In the genomic region with DNA sequence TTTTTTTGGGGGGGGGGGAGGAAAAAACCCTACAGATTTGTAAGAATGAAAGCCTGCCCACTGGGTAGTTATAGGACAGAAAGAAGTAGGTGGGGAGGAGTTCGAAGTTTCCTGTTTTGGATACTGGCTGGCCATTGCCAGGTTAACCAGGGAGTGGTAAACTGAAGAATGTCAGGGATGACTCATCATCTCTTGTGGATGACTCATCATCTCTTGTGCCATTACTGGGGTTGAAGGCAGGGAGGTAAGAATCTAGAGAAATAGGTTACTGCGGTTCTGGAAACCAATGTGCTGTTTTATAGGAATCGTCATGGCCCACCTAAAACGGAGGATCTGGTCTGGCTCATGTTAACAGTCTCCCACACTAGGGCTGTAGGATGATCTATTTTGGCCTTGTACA, we compare ENCODE assay signal across 16 mouse cellular contexts. TPM values are rescaled to one million over a fixed set of nuclear protein-coding genes. Genes with fewer than 3 reads are reported as not detected.
"Had no signal": no experiment of that assay in that cellular context is flagged by ENCODE, and none has a peak within 500 bp of the region (broad histone marks: within the 10 kb centered on the region; RNA-seq: fewer than 3 reads in every experiment).

No protein-coding gene starts in this region.

- H3K27me3 ChIP-seq: limb, embryonic 12.5 days; liver, embryonic 13.5 days; lung, embryonic 15.5 days; midbrain, embryonic 12.5 days had no signal

- DNase-seq: kidney, postnatal 25 days; liver; liver, embryonic 13.5 days; liver, postnatal 0 days; right cerebral cortex, adult 18-20 months; right cerebral cortex, postnatal 25 days; thymus, postnatal 14 days had no signal

- H3K9ac ChIP-seq: limb, embryonic 12.5 days; liver, embryonic 13.5 days; liver, postnatal 0 days; lung, embryonic 15.5 days; midbrain, embryonic 12.5 days had no signal

- H3K4me2 ChIP-seq: limb, embryonic 12.5 days; liver, embryonic 13.5 days; lung, embryonic 15.5 days; midbrain, embryonic 12.5 days had no signal

- ATAC-seq: liver, postnatal 0 days; midbrain, embryonic 16.5 days had no signal

- H3K36me3 ChIP-seq: limb, embryonic 12.5 days; liver, embryonic 13.5 days; lung, embryonic 15.5 days; midbrain, embryonic 12.5 days had no signal

- H3K4me3 ChIP-seq: layer of hippocampus, adult 2 months; limb, embryonic 12.5 days; liver, embryonic 13.5 days; lung, embryonic 15.5 days; midbrain, embryonic 12.5 days had no signal

- H3K4me1 ChIP-seq: limb, embryonic 12.5 days; liver, embryonic 13.5 days; lung, embryonic 15.5 days; midbrain, embryonic 12.5 days had no signal

- H3K27ac ChIP-seq: layer of hippocampus, adult 2 months; limb, embryonic 12.5 days; liver, embryonic 13.5 days; lung, embryonic 15.5 days; midbrain, embryonic 12.5 days; stomach, postnatal 0 days had no signal

- H3K9me3 ChIP-seq: limb, embryonic 12.5 days; liver, embryonic 13.5 days; lung, embryonic 15.5 days; midbrain, embryonic 12.5 days had no signal

RNA-seq across cellular contexts. Expression of a gene that starts 28.8 kb away (rescaled TPM):
- total RNA-seq: left cerebral cortex, postnatal 36 days; megakaryocyte-erythroid progenitor cell, adult 5-6 weeks had no signal
- polyA plus RNA-seq: limb, embryonic 12.5 days; midbrain, embryonic 12.5 days; neural tube, embryonic 14.5 days had no signal
